Mouse (Mus musculus) kidney, embryonic 16.5 days (tissue): ENCODE results near the gene Schip1. TPM values are rescaled to one million over a fixed set of nuclear protein-coding genes. Genes with fewer than 3 reads are reported as not detected.

Source experiments
- ATAC-seq: fragments of 200-750 bp; cut with Nextera tagmentation; 2 replicates; pipeline ENCODE4 v1.8.0; 2017; ENCODE audit warnings: moderate TSS enrichment; ENCODE audit not compliant: low FRiP score, low TSS enrichment
- H3K27ac ChIP-seq: fragments of 300-500 bp; sonication (generic); 2 replicates; pipeline ENCODE4 v1.5.1; 2014; ENCODE audit warnings: low read length
- H3K27me3 ChIP-seq: fragments of 300-500 bp; sonication (generic); 2 replicates; pipeline ENCODE4 v1.6.1; 2014; ENCODE audit warnings: low read length, control low read depth, mixed read lengths; ENCODE audit not compliant: insufficient read depth
- H3K36me3 ChIP-seq: fragments of 300-500 bp; sonication (generic); 2 replicates; pipeline ENCODE4 v1.6.1; 2014; ENCODE audit warnings: low read length, control low read depth, mixed read lengths; ENCODE audit not compliant: insufficient read depth
- H3K4me1 ChIP-seq: fragments of 300-500 bp; sonication (generic); 2 replicates; pipeline ENCODE4 v1.6.1; 2014; ENCODE audit warnings: low read length, control low read depth, mixed read lengths; ENCODE audit not compliant: insufficient read depth
- H3K4me2 ChIP-seq: fragments of 300-500 bp; sonication (generic); replicated peaks from 2 replicates; pipeline ENCODE4 v1.6.1; 2014; ENCODE audit warnings: low read depth, low read length
- H3K4me3 ChIP-seq: fragments of 300-500 bp; sonication (generic); 2 replicates; pipeline ENCODE4 v1.5.1; 2014; ENCODE audit warnings: mild to moderate bottlenecking, low read length
- H3K9ac ChIP-seq: fragments of 300-500 bp; sonication (generic); replicated peaks from 2 replicates; pipeline ENCODE4 v1.6.1; 2014; ENCODE audit warnings: low read length
- H3K9me3 ChIP-seq: fragments of 300-500 bp; sonication (generic); 2 replicates; pipeline ENCODE4 v1.6.1; 2016; ENCODE audit warnings: low read length, control low read depth
- WGBS: fragments of 180-500 bp; shearing (Covaris S2); extraction: QIAGEN DNeasy Blood & Tissue Kit; methylation state at CpG from one replicate; pipeline ENCODE4 v1.1.7; 2014; 5-methylcytosine and 5-hydroxymethylcytosine counted together
- polyA plus RNA-seq: library from polyadenylated mRNA; unstranded; fragments of >200 nt; fragmentation: Nextera tagmentation; extraction: Ambion mirVana; gene quantifications from 2 replicates; pipeline ENCODE4 v1.2.1, GENCODE M21; 2015

Gene Schip1
- polyA plus RNA-seq, 1 experiment from 2014 or later = 48.9 TPM

GRCm38 (mm10) chr3:68252335-68252734, 187.7 kb downstream of the Schip1 start:
- no peaks in the 10 kb centered on the region for H3K9me3 ChIP-seq
- H3K4me2 ChIP-seq = no peak overlapping the region
- H3K36me3 ChIP-seq = no peaks in the 10 kb centered on the region
- no peak overlapping the region for H3K9ac ChIP-seq
- ATAC-seq = no peak
- 80% methylated on average over 1 of the region's 1 CpGs for WGBS
- no peak overlapping the region for H3K27ac ChIP-seq
- no peaks in the 10 kb centered on the region for H3K27me3 ChIP-seq
- H3K4me1 ChIP-seq = no peaks in the 10 kb centered on the region
- H3K4me3 ChIP-seq = no peak overlapping the region

- H3K9me3 ChIP-seq = no peaks in the 10 kb centered on the region
- H3K27me3 ChIP-seq = no peaks in the 10 kb centered on the region
- no peak overlapping the region for H3K9ac ChIP-seq
- ATAC-seq = no peak
- H3K4me1 ChIP-seq = no peaks in the 10 kb centered on the region
- H3K4me3 ChIP-seq = no peak overlapping the region
- H3K4me2 ChIP-seq = no peak overlapping the region
- no peak overlapping the region for H3K27ac ChIP-seq
- WGBS = 40% methylated on average over 6 of the region's 6 CpGs
- H3K36me3 ChIP-seq = no peaks in the 10 kb centered on the region
Measured at GRCm38 (mm10) chr3:68262304-68262703, 197.7 kb downstream of the Schip1 start.

- 86% methylated on average over 4 of the region's 4 CpGs for WGBS
- Histone ChIP-seq H3K9ac (no peak overlapping the region), H3K36me3 (no peaks in the 10 kb centered on the region), H3K27ac (no peak overlapping the region), H3K27me3 (no peaks in the 10 kb centered on the region), H3K4me2 (no peak overlapping the region), H3K4me1 (no peaks in the 10 kb centered on the region), H3K9me3 (no peaks in the 10 kb centered on the region), H3K4me3 (no peak overlapping the region)
- no peak for ATAC-seq
Measured at GRCm38 (mm10) chr3:68267905-68268304, 203.3 kb downstream of the Schip1 start.

- H3K4me2 ChIP-seq = no peak overlapping the region
- no peak overlapping the region for H3K4me3 ChIP-seq
- peak; percentile 69; the same call in 1 of the 2 replicates for ATAC-seq
- no peaks in the 10 kb centered on the region for H3K27me3 ChIP-seq
- H3K9ac ChIP-seq = no peak overlapping the region
- no peaks in the 10 kb centered on the region for H3K36me3 ChIP-seq
- H3K27ac ChIP-seq = no peak overlapping the region
- H3K4me1 ChIP-seq = no peaks in the 10 kb centered on the region
- H3K9me3 ChIP-seq = no peaks in the 10 kb centered on the region
- 46% methylated on average over 4 of the region's 4 CpGs for WGBS
Measured at GRCm38 (mm10) chr3:68269251-68269650, 204.6 kb downstream of the Schip1 start.

- no peaks in the 10 kb centered on the region for H3K9me3 ChIP-seq
- WGBS = 84% methylated on average over 6 of the region's 6 CpGs
- no peak overlapping the region for H3K9ac ChIP-seq
- no peak for ATAC-seq
- H3K4me1 ChIP-seq = no peaks in the 10 kb centered on the region
- no peaks in the 10 kb centered on the region for H3K36me3 ChIP-seq
- no peak overlapping the region for H3K4me3 ChIP-seq
- no peaks in the 10 kb centered on the region for H3K27me3 ChIP-seq
- no peak overlapping the region for H3K4me2 ChIP-seq
- no peak overlapping the region for H3K27ac ChIP-seq
Measured at GRCm38 (mm10) chr3:68270246-68270645, 205.6 kb downstream of the Schip1 start.

GRCm38 (mm10) chr3:68271457-68271856, 206.9 kb downstream of the Schip1 start:
- H3K4me3 ChIP-seq = no peak overlapping the region
- H3K9ac ChIP-seq = no peak overlapping the region
- no peak overlapping the region for H3K27ac ChIP-seq
- H3K36me3 ChIP-seq = no peaks in the 10 kb centered on the region
- ATAC-seq = no peak
- no peak overlapping the region for H3K4me2 ChIP-seq
- WGBS = 43% methylated on average over 3 of the region's 3 CpGs
- no peaks in the 10 kb centered on the region for H3K4me1 ChIP-seq
- no peaks in the 10 kb centered on the region for H3K9me3 ChIP-seq
- no peaks in the 10 kb centered on the region for H3K27me3 ChIP-seq

- Histone ChIP-seq H3K4me1 (no peaks in the 10 kb centered on the region), H3K36me3 (no peaks in the 10 kb centered on the region), H3K27ac (no peak overlapping the region), H3K27me3 (no peaks in the 10 kb centered on the region), H3K4me3 (no peak overlapping the region), H3K9me3 (no peaks in the 10 kb centered on the region), H3K4me2 (no peak overlapping the region), H3K9ac (no peak overlapping the region)
- ATAC-seq = no peak
- 71% methylated on average over 3 of the region's 3 CpGs for WGBS
Measured at GRCm38 (mm10) chr3:68271881-68272280, 207.3 kb downstream of the Schip1 start.

GRCm38 (mm10) chr3:68282844-68283594, 218.4 kb downstream of the Schip1 start:
- 39% methylated on average over 7 of the region's 7 CpGs for WGBS
- Histone ChIP-seq H3K4me2 (peak overlapping the region; percentile 31), H3K27me3 (no peaks in the 10 kb centered on the region), H3K27ac (no peak overlapping the region), H3K4me3 (no peak overlapping the region), H3K9ac (no peak overlapping the region), H3K4me1 (no peaks in the 10 kb centered on the region), H3K36me3 (no peaks in the 10 kb centered on the region), H3K9me3 (no peaks in the 10 kb centered on the region)
- ATAC-seq = no peak

- H3K9me3 ChIP-seq = no peaks in the 10 kb centered on the region
- WGBS = 45% methylated on average over 10 of the region's 10 CpGs
- H3K4me2 ChIP-seq = peak overlapping the region; percentile 31
Measured at GRCm38 (mm10) chr3:68283595-68283991, 219.0 kb downstream of the Schip1 start.

GRCm38 (mm10) chr3:68284500-68284899, 219.9 kb downstream of the Schip1 start:
- no peaks in the 10 kb centered on the region for H3K27me3 ChIP-seq
- no peak for ATAC-seq
- H3K4me3 ChIP-seq = no peak overlapping the region
- no peak overlapping the region for H3K27ac ChIP-seq
- no peaks in the 10 kb centered on the region for H3K36me3 ChIP-seq
- H3K9me3 ChIP-seq = no peaks in the 10 kb centered on the region
- no peak overlapping the region for H3K9ac ChIP-seq
- no peak overlapping the region for H3K4me2 ChIP-seq
- H3K4me1 ChIP-seq = no peaks in the 10 kb centered on the region
- WGBS = 91% methylated on average over 2 of the region's 2 CpGs

More at GRCm38 (mm10) chr3:68283595-68283991, 219.0 kb downstream of the Schip1 start:
- Histone ChIP-seq H3K4me3 (no peak overlapping the region), H3K9ac (no peak overlapping the region), H3K36me3 (no peaks in the 10 kb centered on the region), H3K27me3 (no peaks in the 10 kb centered on the region), H3K4me1 (no peaks in the 10 kb centered on the region), H3K27ac (no peak overlapping the region)
- ATAC-seq = no peak
